Mouse (Mus musculus): ENCODE measurements around the gene St5.

St5 gene

DNA sequence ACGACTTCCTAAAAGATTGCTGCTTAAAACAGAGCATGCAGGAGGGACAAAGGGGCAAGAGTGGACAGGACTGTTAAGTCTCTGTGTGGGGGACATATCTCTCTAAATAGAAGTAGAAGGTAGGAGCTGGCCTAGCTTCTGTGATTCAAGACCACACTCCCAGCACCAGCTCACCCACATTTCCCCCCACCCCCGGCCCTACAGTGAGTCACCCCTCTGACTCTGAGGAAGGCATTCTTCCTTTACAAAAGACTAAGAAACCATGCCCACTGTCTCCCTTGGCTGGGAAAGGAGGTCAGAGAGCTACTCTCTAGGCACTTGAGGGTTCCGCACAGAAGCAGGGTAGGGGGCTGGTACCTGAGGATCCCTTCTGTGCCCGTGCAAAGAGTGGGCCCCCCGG, 219.2 kb downstream of the St5 start:
- CTCF ChIA-PET = no interaction called here

DNA sequence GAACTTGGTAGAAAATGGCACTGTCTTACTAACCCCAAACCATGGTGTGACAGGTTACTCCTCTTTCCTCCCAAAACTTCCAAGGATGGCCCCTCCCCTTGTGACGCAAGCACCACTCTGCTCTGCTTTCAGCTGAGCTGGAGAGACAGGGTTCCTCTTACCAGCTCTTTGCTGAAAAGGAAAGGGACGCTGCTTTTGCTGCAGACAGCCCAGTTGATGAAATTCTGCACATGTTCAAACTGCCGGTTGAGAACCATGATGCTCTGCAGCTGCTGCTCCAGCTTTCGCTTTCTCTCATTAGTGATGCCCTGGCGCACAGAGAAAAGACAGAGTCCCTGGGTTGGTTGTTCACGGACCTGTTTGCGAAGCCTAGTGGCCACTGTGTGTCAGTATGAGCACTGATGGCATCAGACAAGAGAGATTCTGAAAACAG, 222.6 kb downstream of the St5 start:
- CTCF ChIA-PET = no interaction called here

- CTCF ChIA-PET = no interaction called here
Measured at GRCm38 (mm10) chr7:109477926-109478325, 225.5 kb downstream of the St5 start.
